Mouse (Mus musculus) megakaryocyte, embryonic 14.5 days (primary cell): ENCODE measurements around the gene Sppl2c.

Experiments
- FLI1 ChIP-seq: IDR thresholded peaks from 2 replicates; pipeline ENCODE4 v1.6.1; 2012; ENCODE audit warnings: low read length, inconsistent platforms, mixed read lengths
- GATA1 ChIP-seq: IDR thresholded peaks from 3 replicates; pipeline ENCODE4 v1.6.1; 2012; ENCODE audit warnings: mixed read lengths, low read length, inconsistent platforms, borderline replicate concordance

- TF ChIP-seq GATA1: no peak
- no peak for TF ChIP-seq FLI1
Observed at GRCm38 (mm10) chr11:104218075-104218474, 31.9 kb downstream of the Sppl2c start.
